Mouse (Mus musculus) right cerebral cortex, postnatal 10 days (tissue): ENCODE measurements around the gene Pde6b.

ENCODE experiments used
- DNase-seq, 2 experiments: peaks; one replicate each; pipeline ENCODE4 v3.0.0; 2021; ENCODE audit warnings: low spot score in 2 of 2

The Pde6b gene

DNA sequence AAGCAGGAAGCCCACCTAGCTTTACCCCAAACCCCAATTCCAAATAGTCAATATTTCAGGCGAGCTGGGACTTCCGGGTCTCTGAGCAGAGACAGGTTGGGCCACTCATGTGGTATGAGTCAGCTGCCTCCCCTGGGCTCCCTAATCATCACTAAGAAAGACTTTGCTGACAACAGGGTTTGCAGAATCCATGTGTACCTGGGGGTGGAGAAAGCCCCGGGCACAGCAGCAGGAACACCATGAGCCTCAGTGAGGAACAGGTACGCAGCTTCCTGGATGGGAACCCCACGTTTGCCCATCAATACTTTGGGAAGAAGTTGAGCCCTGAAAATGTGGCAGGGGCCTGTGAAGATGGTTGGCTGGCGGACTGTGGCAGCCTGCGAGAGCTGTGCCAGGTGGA lies at the start of gene Pde6b:
Pde6b (plus strand) TSS at position 191 of the 400 bp plus-strand sequence.
- DNase-seq, result no peak

DNA sequence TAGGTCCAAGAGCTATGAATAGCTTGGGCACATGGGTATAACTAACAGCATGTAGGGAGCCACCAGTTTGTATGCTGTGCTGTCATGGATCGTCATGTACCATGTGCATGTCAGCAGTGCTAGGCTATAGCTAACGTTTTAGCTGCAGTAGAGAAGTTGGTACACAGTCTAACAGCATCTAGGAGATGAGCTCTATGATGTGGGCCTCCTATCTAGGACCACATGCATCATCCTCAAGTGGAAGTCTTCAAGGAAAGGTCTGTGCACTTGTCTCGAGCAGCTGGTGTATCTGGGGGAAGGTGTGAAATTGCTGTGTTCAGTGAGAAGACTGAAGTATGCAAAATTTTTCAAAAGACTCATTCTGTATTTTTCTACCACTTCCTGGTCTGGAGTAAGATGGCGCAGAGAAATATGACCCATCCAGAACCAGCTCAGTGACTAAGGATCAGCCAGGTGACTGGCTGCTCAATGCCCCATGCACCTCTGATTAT lies 44.5 kb upstream of the Pde6b start:
- no peak for DNase-seq

DNA sequence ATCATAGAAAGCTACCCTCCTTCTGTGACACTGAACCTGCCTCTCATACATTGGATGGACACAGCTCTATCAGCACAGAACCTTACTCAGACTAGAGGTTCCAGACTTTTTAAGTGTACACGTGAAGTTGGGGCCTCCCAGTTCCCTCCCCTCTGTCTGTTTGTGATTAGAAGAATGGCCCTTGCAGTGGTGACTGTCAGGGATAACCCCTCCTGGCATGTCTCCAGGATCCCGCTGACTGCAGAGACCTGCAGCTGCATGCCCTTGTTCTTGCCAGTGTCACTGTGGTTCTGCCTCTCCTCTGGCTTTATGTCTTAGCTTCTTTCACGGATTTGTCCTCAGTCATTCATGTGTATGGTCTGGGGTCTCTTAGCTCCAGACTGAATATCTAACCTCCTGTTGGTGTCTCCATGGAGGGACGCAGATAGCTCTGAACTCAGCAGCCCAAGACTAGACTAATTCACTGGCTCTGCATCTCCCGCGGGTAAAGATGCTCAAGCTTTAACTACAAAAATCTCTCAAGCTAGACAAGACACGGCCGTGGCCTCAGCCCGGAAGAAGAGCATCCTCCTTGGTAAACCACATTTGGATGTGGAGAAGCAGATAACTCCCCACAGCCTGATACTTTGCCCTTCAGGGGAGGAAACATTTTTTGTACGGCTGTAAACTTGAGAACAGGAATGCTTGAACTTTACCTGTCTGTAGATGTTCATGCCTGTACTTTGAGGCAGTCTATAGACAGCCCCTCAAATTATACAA lies 42.7 kb upstream of the Pde6b start:
- DNase-seq, result no peak

DNA sequence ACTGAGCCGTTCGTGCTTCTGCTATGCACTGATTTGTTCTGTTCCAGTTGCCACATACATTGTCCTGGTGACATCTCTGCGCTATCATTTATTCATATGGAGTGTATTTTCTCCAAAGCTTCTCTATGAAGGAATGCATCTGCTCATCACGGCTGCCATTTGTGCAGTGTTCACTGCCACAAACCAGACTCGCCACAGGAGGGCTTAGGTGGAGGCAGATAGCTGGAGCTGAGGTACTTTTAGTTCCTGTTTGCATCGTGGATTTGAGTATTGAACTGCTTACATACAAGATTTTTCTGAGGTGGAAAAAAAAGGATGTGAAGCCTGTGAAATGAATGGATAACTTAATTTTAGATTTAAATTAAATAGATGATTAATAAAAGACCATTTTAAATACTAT lies 40.3 kb upstream of the Pde6b start:
- DNase-seq, result no peak

DNA sequence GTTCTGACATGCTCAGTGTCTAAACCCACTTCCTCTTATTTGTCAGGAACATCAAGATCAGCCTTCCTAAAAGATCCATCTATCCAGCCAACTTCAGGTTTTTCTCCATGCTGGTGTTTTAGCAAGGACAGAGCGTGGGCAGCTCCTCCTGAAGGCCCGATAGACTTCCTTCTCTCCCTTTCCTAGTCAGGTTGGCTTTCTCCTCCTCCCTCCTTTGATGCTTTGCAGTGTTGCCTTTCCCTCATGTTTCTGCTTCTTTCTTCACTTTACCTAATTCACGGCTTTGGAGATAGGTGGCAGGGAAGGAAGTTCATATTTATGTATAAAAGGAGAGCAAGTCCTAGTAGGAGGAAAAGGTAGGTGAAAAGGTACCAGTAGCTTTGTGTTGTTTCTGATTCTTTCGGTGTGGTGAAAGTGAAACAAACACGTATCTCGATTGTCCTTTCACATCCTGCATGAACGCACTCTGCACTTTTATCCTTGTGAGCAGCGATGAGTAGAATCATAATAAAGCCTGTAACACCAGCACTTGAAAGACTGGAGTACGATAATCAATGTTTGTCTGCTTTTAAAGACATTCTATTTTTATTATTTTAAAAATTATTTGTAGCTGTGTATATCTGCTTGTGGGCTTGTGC lies 38.6 kb upstream of the Pde6b start:
- no peak for DNase-seq

DNA sequence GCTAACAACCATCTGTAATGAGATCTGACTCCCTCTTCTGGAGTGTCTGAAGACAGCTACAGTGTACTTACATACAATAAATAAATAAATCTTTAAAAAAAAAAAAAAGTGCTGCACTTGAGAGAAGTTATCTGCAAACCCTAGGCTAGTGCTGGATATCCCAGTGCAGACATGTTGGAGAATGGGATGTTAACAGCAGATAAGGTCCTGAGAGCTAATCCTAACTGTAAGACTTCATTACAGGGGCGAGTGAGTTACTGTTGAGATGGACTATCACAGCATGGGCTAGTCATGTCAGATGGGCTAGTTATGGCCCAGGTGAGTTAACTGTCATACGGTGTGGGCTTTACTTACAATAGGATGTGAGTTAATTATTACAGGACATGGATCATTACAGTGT lies 34.1 kb upstream of the Pde6b start:
- DNase-seq, result no peak

DNA sequence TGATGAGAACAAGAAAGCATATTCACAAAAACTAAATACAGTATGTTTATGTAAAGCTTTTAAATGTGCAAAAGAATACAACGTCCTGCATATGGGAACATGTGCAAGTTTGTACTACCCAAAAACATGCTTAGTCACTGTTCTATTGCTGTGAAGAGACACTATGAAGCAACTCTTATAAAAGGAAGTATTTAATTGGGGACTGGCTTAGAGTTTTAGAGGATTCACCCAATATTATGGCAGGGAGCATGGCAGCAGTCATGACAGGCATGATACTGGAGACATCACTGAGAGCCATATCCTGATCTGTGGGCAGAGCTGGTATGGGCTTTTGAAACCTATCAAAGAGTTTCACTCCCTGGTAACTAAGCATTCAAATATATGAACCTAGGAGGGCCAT lies 30.3 kb upstream of the Pde6b start:
- no peak for DNase-seq

DNA sequence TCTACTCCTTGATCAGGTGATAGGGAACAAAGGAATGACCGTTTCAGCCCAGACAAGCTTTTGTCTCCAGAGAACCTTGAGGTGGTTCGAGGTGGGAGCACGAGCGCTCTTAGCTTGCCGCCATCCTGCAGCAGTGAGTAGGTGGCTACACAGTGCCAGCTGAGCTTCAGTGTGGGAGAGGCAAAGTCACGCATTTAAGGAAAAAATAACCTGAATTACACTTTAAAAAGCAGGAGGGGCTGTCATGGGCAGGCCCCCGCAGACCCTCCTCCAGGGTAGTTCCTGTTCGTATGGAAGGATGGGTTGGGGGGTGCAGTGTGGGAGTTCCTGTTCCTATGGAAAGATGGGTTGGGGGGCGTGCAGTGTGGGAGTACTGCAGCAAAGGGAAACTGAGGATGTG lies 28.7 kb upstream of the Pde6b start:
- DNase-seq, result peak in 1 of 2 experiments; percentile 42

DNA sequence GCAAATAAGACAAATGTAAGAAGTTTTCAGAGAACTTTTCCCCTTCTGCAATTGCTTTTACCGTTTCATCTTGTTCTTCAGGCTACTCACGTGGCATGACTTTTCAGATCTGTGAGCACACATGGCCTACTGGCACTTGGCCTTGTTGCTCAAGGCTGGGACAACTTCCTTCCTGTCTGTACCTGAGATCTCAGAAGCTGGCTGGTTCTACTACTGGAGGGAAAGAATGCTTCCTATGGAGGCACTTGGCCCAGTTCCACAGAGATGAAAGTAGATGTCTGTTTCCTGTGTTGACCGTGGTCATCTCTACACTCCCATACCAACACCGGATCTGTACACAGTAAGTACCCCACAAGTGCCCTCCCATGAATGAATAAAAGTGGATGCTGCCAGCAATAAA lies 28.0 kb upstream of the Pde6b start:
- DNase-seq, result no peak

DNA sequence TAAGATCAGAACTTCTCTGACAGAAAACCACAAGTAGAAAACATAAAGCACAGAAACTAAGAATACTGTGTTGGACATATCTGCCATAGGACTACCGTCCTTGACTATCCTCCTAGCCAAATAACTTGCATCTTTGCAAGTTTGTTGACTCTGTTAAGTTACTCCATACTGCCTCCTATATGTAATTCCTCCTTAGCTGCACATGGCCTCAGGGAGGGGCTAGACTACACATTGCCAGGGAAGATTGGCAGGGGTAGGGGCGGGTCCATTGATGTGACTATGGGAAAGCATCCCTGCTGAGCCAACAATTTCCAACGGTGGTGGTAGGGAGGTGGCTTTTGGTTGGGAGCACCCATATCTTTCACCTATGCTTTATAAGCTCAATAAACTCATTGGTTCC lies 25.9 kb upstream of the Pde6b start:
- DNase-seq, result no peak

DNA sequence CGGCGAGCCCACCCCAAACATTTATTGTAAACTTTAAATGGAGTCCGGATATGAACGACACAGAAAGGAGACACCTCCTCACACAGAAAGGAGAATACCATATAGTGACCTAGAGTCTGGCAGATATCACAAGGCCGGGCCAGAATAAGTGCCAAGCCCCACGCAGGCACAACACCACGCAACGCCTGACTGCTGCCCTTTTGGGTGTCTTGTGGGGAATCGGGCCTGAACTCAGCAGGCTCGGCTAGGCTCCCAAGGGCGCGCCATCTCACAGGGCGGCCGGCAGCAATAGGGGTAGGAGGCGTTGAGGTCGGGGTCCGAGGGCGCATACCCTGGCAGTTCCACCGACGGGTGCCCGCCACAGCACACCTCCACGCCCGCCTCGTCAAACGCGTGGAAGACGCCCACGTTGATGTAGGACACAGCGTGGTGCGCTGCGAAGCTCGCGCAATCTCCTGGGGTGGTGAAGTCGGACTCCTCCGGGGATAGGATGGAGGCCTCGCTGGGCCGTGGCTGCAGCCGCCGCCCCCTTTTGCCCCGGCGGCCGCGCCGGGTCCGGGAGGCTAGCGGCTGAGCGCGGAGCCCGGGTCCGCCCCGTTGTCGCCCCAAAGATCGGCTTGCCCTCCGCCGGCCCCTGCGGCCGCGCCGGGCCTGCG lies 21.7 kb upstream of the Pde6b start:
- DNase-seq, result peak in 1 of 2 experiments; percentile 49

DNA sequence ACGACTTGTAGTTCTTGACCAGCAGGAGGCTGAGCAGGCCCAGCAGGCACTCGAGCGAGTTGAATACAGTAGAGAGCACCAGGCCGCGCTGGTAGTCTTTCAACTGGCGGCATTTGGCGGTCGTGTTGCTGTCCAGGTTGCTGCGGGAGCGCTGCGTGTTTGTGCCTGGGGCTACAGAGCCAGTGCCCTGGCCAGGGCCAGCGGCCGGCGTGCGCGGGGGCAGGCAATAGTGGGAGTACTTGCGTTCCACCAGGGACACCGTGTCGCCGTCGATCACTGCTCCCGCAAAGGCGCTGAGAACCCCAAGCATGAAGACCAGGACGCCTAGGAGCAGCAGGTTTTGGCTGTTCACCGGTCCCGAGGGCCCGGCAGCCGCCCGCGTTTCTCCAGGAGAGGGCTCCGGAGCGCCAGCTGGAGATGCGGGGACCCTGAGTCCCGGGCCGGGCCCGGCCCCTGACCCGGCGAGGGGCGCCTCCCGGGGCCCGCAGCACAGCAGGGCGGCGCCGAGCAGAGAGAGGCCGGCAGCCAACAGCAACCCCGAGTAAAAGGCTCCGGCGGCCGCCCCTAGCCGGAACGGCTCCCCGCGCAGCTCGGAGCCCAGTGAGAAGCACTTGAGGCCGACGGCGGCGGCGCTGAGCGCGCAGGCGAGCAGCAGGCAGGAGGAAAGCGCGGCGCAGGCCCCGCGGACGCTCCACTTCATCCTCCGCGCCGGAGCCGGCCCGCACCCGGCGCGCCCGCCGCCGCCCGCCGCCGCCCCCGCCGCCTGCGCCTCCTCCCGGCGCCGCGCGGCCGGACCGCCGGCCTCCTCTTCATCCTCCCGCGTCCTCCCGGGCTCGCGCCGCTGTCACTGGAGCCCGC lies 21.0 kb upstream of the Pde6b start:
- DNase-seq, result peak; percentile 62 to 69

DNA sequence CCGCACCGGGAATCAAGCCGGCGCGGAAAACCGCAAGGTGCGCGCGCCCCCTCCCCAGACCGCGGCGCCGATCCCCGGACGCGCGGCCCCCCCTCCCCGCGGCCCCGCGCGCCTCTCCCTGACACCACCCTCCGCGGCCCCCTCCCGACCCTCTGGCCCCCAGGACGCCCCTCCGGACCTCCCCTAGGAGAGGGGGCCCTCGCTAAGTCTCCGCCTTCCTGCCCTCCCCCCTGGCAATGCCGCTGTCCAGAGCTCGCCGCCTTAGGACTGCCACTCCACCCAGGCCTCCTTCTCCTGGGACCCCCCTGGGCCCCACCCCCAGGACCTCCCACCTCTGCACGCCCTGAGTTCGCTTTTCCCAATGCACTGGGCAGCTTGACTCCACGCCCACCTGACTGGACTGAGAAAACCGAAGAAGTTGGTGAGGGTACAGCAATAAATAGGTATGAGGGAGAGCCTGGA lies 20.3 kb upstream of the Pde6b start, which contains the start of gene Gm42517:
Gm42517 (minus strand) TSS at position 52 of the 462 bp plus-strand sequence.
- DNase-seq, result peak; percentile 57 to 65

DNA sequence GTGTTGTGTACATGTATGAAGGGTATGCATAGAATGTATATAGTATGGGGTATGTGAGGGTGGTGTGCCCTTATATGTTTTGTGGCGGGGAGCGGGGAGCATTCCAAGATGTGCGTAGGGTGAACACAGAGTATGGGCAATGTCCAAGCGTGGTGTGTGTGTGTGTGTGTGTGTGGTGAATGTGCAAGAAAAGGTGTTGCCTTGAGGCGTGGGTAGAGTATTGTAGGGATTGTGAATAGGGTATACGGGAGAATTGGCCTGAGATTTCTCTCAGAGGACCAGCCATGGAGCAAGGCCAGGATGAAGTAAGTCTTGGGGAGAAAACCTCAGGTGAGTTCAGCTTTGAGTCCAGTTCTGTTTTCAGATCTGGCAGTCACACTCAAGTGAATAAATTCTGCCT lies 19.7 kb upstream of the Pde6b start:
- peak in 1 of 2 experiments; percentile 64 for DNase-seq

DNA sequence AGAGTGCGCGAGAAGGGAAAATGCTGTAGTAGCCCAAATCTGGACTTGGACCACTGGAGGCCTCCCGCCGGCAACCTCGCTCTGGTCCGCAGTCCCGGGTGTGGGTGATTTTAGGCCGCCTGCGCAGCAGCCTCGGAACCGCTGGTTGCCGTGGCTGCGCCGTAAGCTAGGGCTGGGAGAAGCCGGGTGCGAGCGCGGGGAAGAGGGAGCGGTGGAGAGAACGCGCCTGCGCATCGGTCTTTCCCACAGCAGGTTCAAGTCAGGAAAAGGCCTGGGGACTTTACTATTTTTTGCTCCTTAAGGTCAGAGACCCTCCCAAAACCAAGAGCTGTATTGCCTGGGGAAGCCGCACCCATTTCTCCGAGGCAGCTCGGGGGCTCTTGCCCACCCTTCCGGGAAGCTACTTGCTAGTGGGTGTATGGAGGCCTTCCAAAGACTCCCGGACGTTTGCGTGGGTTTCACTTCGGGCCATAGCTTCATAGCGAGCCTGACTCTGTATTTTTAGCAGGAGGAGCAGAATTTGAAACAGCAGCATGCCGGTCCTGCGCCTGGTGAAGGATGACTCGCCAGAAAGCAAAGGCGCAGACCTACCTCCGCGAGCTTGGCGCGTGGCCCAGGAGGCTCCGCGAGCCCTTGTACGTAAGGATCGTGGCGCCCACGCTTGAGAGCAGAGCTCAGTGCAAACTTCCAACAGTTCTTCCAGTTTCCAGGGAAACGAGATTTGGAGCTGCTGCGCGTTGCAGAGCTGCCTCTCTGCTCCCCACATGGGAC lies 19.2 kb upstream of the Pde6b start:
- peak; percentile 92 to 94 for DNase-seq

DNA sequence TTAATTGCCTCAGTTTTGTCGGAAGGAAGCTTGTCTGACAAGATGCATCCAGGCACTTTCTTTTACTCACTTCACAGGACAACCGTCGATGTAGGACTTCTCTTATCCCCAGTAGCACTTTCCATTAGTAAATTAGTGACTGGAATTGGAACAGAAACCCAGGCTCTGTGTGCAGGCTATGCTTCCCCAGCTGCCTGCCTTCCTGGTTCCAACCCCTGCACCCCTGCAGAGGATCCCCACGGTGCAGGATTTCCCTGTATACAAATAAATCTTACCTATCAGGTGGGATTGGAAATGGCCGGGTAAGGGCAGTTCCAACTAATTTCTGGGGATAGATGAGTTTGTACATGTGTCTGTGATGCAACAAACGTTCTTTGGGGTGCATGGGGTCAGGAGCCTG lies 18.2 kb upstream of the Pde6b start:
- no peak for DNase-seq

DNA sequence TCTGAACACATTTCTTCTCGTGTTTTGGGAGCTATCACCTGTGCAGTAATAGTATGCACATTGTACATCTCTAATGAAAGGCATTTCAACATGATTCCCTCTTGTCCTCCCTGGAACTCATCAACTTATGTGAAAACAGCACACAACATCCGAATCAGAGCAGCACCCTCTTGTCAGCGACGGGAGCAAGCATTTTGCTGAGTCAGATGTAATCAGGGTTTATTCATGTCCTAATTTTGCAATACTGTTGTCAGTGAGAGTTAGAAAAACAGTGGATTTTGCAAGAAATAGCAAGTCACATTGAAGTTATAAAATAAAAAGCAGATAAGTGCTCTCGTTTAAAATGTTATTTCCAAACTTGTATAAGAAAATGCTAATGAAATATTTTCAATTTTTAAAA lies 14.1 kb upstream of the Pde6b start:
- no peak for DNase-seq

DNA sequence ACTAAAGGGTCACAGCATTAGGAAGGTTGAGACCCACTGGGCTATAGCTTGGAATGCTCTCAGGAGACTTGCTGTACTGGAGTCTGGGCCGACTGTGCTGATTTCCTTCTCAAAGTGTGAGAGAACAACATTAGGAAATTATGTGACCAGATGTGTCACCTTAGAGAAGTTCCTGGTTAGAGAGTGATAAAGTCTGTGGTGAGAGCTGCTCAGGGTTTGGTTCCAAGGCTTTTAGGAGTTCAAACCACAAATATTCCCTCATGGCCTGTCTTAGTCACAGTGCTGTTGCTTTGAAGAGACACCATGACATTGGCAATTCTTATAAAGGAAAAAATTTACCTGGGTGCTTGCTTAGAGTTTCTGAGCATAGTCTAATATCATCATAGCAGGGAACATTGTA lies 12.1 kb upstream of the Pde6b start:
- DNase-seq, result no peak

DNA sequence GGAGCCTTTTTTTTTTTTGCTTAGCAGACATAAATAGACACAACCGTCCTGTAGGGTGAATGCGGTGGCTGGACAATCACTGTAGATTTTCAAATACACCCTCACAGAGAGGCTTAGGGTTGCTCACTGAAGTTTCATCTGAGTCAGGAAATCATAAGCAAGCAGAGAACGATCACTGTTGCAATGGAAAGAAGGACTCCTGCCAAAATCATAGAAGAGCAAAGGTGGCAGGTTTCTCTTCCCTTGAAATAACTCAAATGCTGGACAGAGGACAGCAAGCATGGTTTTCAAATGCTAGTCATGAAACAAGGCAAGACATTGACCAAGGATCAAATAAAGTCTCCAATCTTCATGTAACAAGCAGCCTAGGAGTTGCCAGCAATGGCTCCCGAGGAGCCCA lies 9.8 kb upstream of the Pde6b start:
- DNase-seq, result no peak

DNA sequence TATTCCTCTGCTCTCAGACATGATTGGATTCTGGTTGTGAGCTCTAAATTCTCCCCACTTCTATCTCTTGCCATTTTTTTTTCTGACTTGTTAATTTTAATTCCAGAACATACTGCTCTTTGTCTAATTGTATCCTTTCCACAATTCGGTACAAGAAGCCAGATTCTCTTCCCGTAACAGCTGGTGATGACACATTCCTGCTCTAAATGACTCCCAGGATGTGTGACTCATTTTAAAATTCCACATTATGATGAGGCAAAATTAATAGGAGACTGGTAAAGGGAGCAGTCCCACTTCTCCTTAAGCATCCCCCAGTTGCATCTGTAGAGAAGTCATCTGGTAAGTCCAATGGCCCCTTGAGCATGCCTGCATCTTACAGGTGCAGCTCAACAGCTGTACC lies 2.6 kb upstream of the Pde6b start:
- DNase-seq, result no peak

DNA sequence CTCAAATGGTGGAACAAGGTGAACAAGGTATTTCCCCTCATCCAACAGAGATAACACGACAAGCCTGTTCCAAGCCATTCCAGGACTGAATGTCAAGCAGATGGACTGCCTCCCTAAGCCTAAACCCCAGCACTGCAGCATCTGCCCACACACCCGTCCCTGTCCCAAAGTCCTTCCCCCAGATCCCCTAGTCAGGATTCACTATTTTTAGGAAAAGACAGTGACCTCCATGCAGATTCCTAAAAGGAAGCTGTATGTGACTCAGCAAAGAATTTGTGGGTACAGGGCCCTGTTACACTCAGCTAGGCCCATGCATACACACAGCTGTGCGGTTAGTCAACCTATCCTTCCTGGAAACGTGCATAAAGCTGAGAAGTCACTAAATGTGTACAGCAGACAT lies 1.7 kb upstream of the Pde6b start:
- DNase-seq, result no peak
